Mouse (Mus musculus) inflammation-experienced regulatory T-cells, adult 6 months (primary cell): ENCODE measurements around the gene Atp6v0b. TPM values are rescaled to one million over a fixed set of nuclear protein-coding genes. Genes with fewer than 3 reads are reported as not detected.

Experiments
- ATAC-seq: one replicate; pipeline ENCODE4 v1.8.0; 2017
- polyA plus RNA-seq, 3 experiments: library from polyadenylated mRNA; unstranded; fragments of 100-300 nt; shearing (Covaris generic); gene quantifications; one replicate each; pipeline ENCODE4 v1.2.1; 2017

Atp6v0b gene
- polyA plus RNA-seq, 3 experiments from 2014 or later = 75.7 to 115 (median 83.2) TPM

DNA sequence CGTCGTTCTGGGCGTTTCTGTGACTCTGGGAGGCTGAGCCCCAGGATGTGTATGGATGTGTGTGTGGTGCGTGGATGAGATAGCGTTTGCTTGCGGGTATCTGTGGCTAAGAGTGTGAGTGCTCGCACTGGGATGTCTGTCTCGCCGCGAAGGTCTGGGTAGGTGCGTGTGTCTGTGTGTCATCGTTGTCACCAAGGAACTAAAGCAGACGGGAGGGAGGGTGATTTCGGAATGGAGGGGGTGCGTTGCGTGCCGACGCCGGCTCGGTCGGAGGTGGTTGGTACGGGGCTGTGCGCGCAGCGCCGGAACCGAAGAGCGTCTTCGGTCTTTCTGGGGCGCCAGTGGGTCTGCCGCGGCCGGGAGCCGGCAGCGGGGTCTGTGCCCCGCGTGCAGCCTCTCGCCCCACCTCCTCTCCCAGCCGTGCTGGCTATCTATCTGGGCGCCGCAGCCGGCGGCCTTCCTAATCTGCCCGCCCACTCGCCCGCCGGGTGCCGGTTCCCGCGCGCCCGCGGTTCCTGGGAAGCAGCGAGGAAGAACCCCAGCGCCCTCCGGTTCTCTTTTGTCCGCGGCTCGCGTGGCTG is 51.5 kb downstream of the Atp6v0b start:
- peak; percentile 30 for ATAC-seq

DNA sequence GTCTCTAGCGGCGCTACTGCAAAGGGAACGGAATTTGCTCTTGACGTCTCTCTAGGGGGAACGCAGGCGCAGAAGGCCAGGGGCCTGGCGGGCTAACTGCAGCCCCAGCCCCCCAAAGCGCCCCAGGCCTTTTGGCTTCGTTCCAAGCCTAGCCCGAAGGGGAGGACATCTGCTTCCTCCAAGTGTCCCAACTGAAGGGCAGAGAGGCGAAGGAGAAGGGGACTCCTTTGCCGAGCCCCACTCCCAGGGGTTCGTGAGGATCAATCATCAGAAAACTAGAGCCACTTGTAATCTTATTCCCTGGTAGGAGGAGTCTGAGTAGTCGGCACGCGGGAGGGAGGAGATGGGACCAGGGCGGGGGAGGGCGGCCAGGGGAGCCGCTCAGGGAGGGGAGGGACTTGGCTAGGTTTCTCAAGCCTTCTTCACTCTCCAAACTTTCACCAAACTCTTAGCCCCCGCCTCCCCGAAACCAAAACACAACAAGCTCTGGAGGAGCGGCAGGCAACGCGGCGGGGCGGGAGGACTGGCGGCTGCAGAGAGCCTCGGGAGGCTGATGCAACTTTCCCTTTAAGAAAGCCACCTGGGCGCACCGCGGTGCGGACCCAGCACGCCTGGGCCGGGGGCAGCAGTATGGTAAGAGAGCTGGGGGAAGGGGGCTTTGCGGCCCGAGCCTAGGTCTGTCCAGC is 52.1 kb downstream of the Atp6v0b start:
- no peak for ATAC-seq

DNA sequence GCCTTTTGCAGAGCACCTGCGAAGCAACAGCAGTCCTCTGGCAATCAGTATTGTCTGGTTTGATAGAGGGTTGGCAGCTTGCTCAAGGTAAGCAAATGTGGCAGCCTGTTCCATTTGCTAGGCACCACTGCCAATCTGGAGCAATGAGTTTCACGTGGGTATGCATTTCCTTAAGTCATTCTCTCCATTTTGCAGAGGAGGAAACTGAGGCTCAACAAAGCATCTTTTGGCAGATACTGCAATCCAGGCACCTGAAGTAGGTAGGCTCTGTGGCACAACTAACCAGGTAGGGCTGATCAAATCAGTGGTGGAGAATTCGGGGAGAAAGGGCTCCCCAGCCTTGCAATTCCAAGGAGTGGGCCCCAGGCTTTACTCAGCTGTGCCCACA is 52.7 kb downstream of the Atp6v0b start, which contains the start of gene Slc6a9:
Gene Slc6a9, plus strand, starts transcription at position 50 of the 388 bp plus-strand sequence.
- ATAC-seq = no peak

Other genes starting within 250 kb of the Atp6v0b start
- gene Dmap1, start 205.1 kb downstream of the Atp6v0b start, polyA plus RNA-seq = 10 to 100 TPM; 19.5 to 27.7 (median 21.6) TPM
- not detected for gene Gm12845, start 162.9 kb downstream of the Atp6v0b start, polyA plus RNA-seq
- under 1 TPM in 1 of 3 experiments, not detected in 2; 0.15 TPM for gene Klf17, start 121.7 kb downstream of the Atp6v0b start, polyA plus RNA-seq
- gene Slc6a9, start 52.8 kb downstream of the Atp6v0b start, polyA plus RNA-seq = not detected
- gene Ccdc24, start 14.8 kb downstream of the Atp6v0b start, polyA plus RNA-seq = not detected
- not detected for gene B4galt2, start 3.8 kb downstream of the Atp6v0b start, polyA plus RNA-seq
- 10 to 100 TPM; 20.1 to 32.4 (median 23.9) TPM for gene Dph2, start 4.7 kb upstream of the Atp6v0b start, polyA plus RNA-seq
- gene Ipo13, start 27.7 kb upstream of the Atp6v0b start, polyA plus RNA-seq = 10 to 100 TPM; 11.3 to 13.9 (median 12.7) TPM
- not detected for gene Artn, start 42.4 kb upstream of the Atp6v0b start, polyA plus RNA-seq
- gene St3gal3, start 247.6 kb upstream of the Atp6v0b start, polyA plus RNA-seq = 1 to 10 TPM in 2 of 3 experiments, under 1 TPM in 1; 0.40 to 2.4 (median 1.3) TPM